Mouse (Mus musculus) splenic B cell, adult 2 months (primary cell): ENCODE data around the gene Olfr688.
A peak's percentile ranks its signal among the peaks of the same experiment; 100 is the strongest.

Source experiments
- DNase-seq: peaks from one replicate; pipeline ENCODE4 v3.0.0-alpha.2; 2011; ENCODE audit warnings: low read depth, low spot score
- H3K27me3 ChIP-seq: 2 replicates; pipeline ENCODE4 v1.6.1; 2012; ENCODE audit warnings: mild to moderate bottlenecking, low read length, moderate library complexity, mixed read lengths; ENCODE audit not compliant: control insufficient read depth, poor library complexity, insufficient read depth, severe bottlenecking
- H3K36me3 ChIP-seq: 2 replicates; pipeline ENCODE4 v1.6.1; 2012; ENCODE audit warnings: mild to moderate bottlenecking, low read length, moderate library complexity, mixed read lengths; ENCODE audit not compliant: control insufficient read depth, poor library complexity, insufficient read depth, severe bottlenecking

Gene Olfr688

GRCm38 (mm10) chr7:105287795-105288194 is at the start of gene Olfr688:
Gene Olfr688, plus strand, starts transcription at chr7:105288095.
- H3K36me3 ChIP-seq = no peaks in the 10 kb centered on the region
- DNase-seq = no peak
- no peaks in the 10 kb centered on the region for H3K27me3 ChIP-seq

GRCm38 (mm10) chr7:105247671-105248070 is 40.2 kb upstream of the Olfr688 start:
- H3K36me3 ChIP-seq = no peaks in the 10 kb centered on the region
- no peaks in the 10 kb centered on the region for H3K27me3 ChIP-seq
- DNase-seq = no peak

GRCm38 (mm10) chr7:105248197-105248596 is 39.7 kb upstream of the Olfr688 start:
- no peak for DNase-seq
- H3K27me3 ChIP-seq = no peaks in the 10 kb centered on the region
- H3K36me3 ChIP-seq = no peaks in the 10 kb centered on the region

- DNase-seq = peak; percentile 35
- no peaks in the 10 kb centered on the region for H3K36me3 ChIP-seq
- no peaks in the 10 kb centered on the region for H3K27me3 ChIP-seq
Observed at GRCm38 (mm10) chr7:105256656-105257055, 31.2 kb upstream of the Olfr688 start.

GRCm38 (mm10) chr7:105272426-105272825 is 15.5 kb upstream of the Olfr688 start:
- H3K36me3 ChIP-seq = no peaks in the 10 kb centered on the region
- H3K27me3 ChIP-seq = no peaks in the 10 kb centered on the region
- DNase-seq = no peak

- no peak for DNase-seq
- H3K36me3 ChIP-seq = no peaks in the 10 kb centered on the region
- H3K27me3 ChIP-seq = no peaks in the 10 kb centered on the region
Observed at GRCm38 (mm10) chr7:105290051-105290450, 2.2 kb downstream of the Olfr688 start.

GRCm38 (mm10) chr7:105310865-105311264 is 23.0 kb downstream of the Olfr688 start, which contains the start of gene Olfr689:
Gene Olfr689, plus strand, starts transcription at chr7:105311165.
- H3K27me3 ChIP-seq = no peaks in the 10 kb centered on the region
- no peaks in the 10 kb centered on the region for H3K36me3 ChIP-seq
- no peak for DNase-seq

- no peaks in the 10 kb centered on the region for H3K27me3 ChIP-seq
- no peak for DNase-seq
- H3K36me3 ChIP-seq = no peaks in the 10 kb centered on the region
Observed at GRCm38 (mm10) chr7:105325302-105325701, 37.4 kb downstream of the Olfr688 start.

- H3K27me3 ChIP-seq = no peaks in the 10 kb centered on the region
- no peaks in the 10 kb centered on the region for H3K36me3 ChIP-seq
- no peak for DNase-seq
Observed at GRCm38 (mm10) chr7:105334004-105334403, 46.1 kb downstream of the Olfr688 start, which contains the start of gene Olfr690. Gene Olfr690, minus strand, starts transcription at chr7:105334104.
